Mouse (Mus musculus): ENCODE data around the gene Sarnp. TPM values are rescaled to one million over a fixed set of nuclear protein-coding genes. Genes with fewer than 3 reads are reported as not detected.

Sarnp gene
- polyA plus RNA-seq, 1 experiment from 2014 or later = 139 TPM

- Histone ChIP-seq H3K9me3 (ENCODE audit: control insufficient read depth, low read length) (no peaks in the 10 kb centered on the region), H3K4me2 (replicated peaks) (no peak overlapping the region), H3K9ac (no peak overlapping the region), H3K4me3 (replicated peaks; ENCODE audit: low read length) (no peak overlapping the region), H3K27me3 (ENCODE audit: control insufficient read depth, insufficient read depth, low read length) (no peaks in the 10 kb centered on the region), H3K4me1 (replicated peaks; ENCODE audit: control insufficient read depth, insufficient read depth, low read length) (no peaks in the 10 kb centered on the region), H3K27ac (no peak overlapping the region), H3K36me3 (replicated peaks; ENCODE audit: control insufficient read depth, insufficient read depth) (peaks cover 87% of the 10 kb centered on the region)
- ATAC-seq (ENCODE audit: low FRiP score) (no peak), DNase-seq (ENCODE audit: low spot score) (no peak)
Observed at GRCm38 (mm10) chr10:128839434-128839833, 22.3 kb downstream of the Sarnp start.

GRCm38 (mm10) chr10:128840612-128841011 is 23.5 kb downstream of the Sarnp start:
- ATAC-seq (ENCODE audit: low FRiP score) = no peak

GRCm38 (mm10) chr10:128843260-128843659 is 26.1 kb downstream of the Sarnp start:
- Histone ChIP-seq H3K9me3 (ENCODE audit: control insufficient read depth, low read length) (no peaks in the 10 kb centered on the region), H3K4me2 (replicated peaks) (no peak overlapping the region), H3K36me3 (replicated peaks; ENCODE audit: control insufficient read depth, insufficient read depth) (peaks cover 84% of the 10 kb centered on the region), H3K27ac (no peak overlapping the region), H3K4me1 (replicated peaks; ENCODE audit: control insufficient read depth, insufficient read depth, low read length) (no peaks in the 10 kb centered on the region), H3K27me3 (ENCODE audit: control insufficient read depth, insufficient read depth, low read length) (no peaks in the 10 kb centered on the region), H3K9ac (no peak overlapping the region), H3K4me3 (replicated peaks; ENCODE audit: low read length) (no peak overlapping the region)
- ATAC-seq (ENCODE audit: low FRiP score) (no peak), DNase-seq (ENCODE audit: low spot score) (no peak)
- WGBS = 97% methylated on average over 5 of the region's 5 CpGs

More at GRCm38 (mm10) chr10:128840612-128841011, 23.5 kb downstream of the Sarnp start:
- H3K4me2 ChIP-seq (replicated peaks) = no peak overlapping the region
- no peaks in the 10 kb centered on the region for H3K9me3 ChIP-seq (ENCODE audit: control insufficient read depth, low read length)
- H3K27me3 ChIP-seq (ENCODE audit: control insufficient read depth, insufficient read depth, low read length) = no peaks in the 10 kb centered on the region
- H3K9ac ChIP-seq = no peak overlapping the region
- H3K4me3 ChIP-seq (replicated peaks; ENCODE audit: low read length) = no peak overlapping the region
- H3K4me1 ChIP-seq (replicated peaks; ENCODE audit: control insufficient read depth, insufficient read depth, low read length) = no peaks in the 10 kb centered on the region
- no peak for DNase-seq (ENCODE audit: low spot score)
- H3K27ac ChIP-seq = no peak overlapping the region
- peaks cover 84% of the 10 kb centered on the region for H3K36me3 ChIP-seq (replicated peaks; ENCODE audit: control insufficient read depth, insufficient read depth)

- H3K9ac ChIP-seq = no peak overlapping the region
- no peak for ATAC-seq (ENCODE audit: low FRiP score)
- H3K36me3 ChIP-seq (replicated peaks; ENCODE audit: control insufficient read depth, insufficient read depth) = peaks cover 83% of the 10 kb centered on the region
- no peak overlapping the region for H3K4me2 ChIP-seq (replicated peaks)
- no peak overlapping the region for H3K27ac ChIP-seq
- H3K4me3 ChIP-seq (replicated peaks; ENCODE audit: low read length) = no peak overlapping the region
- H3K27me3 ChIP-seq (ENCODE audit: control insufficient read depth, insufficient read depth, low read length) = no peaks in the 10 kb centered on the region
- peak; percentile 69 for DNase-seq (ENCODE audit: low spot score)
- no peaks in the 10 kb centered on the region for H3K9me3 ChIP-seq (ENCODE audit: control insufficient read depth, low read length)
- H3K4me1 ChIP-seq (replicated peaks; ENCODE audit: control insufficient read depth, insufficient read depth, low read length) = no peaks in the 10 kb centered on the region
- WGBS = 73% methylated on average over 2 of the region's 2 CpGs
Observed at GRCm38 (mm10) chr10:128845516-128845915, 28.4 kb downstream of the Sarnp start.

GRCm38 (mm10) chr10:128846664-128847063 is 29.5 kb downstream of the Sarnp start:
- H3K27me3 ChIP-seq (ENCODE audit: control insufficient read depth, insufficient read depth, low read length) = no peaks in the 10 kb centered on the region
- WGBS = 96% methylated on average over 4 of the region's 4 CpGs
- no peak for DNase-seq (ENCODE audit: low spot score)

GRCm38 (mm10) chr10:128848426-128848825 is 31.3 kb downstream of the Sarnp start:
- no peak for ATAC-seq (ENCODE audit: low FRiP score)
- no peaks in the 10 kb centered on the region for H3K9me3 ChIP-seq (ENCODE audit: control insufficient read depth, low read length)
- DNase-seq (ENCODE audit: low spot score) = no peak
- H3K36me3 ChIP-seq (replicated peaks; ENCODE audit: control insufficient read depth, insufficient read depth) = peaks cover 74% of the 10 kb centered on the region
- H3K4me3 ChIP-seq (replicated peaks; ENCODE audit: low read length) = no peak overlapping the region
- H3K27me3 ChIP-seq (ENCODE audit: control insufficient read depth, insufficient read depth, low read length) = no peaks in the 10 kb centered on the region
- H3K27ac ChIP-seq = no peak overlapping the region
- WGBS = 84% methylated on average over 2 of the region's 2 CpGs
- no peak overlapping the region for H3K4me2 ChIP-seq (replicated peaks)
- no peak overlapping the region for H3K9ac ChIP-seq
- H3K4me1 ChIP-seq (replicated peaks; ENCODE audit: control insufficient read depth, insufficient read depth, low read length) = no peaks in the 10 kb centered on the region

More at GRCm38 (mm10) chr10:128846664-128847063, 29.5 kb downstream of the Sarnp start:
- Histone ChIP-seq H3K4me1 (replicated peaks; ENCODE audit: control insufficient read depth, insufficient read depth, low read length) (no peaks in the 10 kb centered on the region), H3K9me3 (ENCODE audit: control insufficient read depth, low read length) (no peaks in the 10 kb centered on the region), H3K36me3 (replicated peaks; ENCODE audit: control insufficient read depth, insufficient read depth) (peaks cover 80% of the 10 kb centered on the region), H3K4me3 (replicated peaks; ENCODE audit: low read length) (no peak overlapping the region), H3K27ac (no peak overlapping the region), H3K4me2 (replicated peaks) (no peak overlapping the region), H3K9ac (no peak overlapping the region)
- ATAC-seq (ENCODE audit: low FRiP score) = no peak

- no peak overlapping the region for H3K4me2 ChIP-seq (replicated peaks)
- no peak for ATAC-seq (ENCODE audit: low FRiP score)
- H3K4me3 ChIP-seq (replicated peaks; ENCODE audit: low read length) = no peak overlapping the region
- H3K4me1 ChIP-seq (replicated peaks; ENCODE audit: control insufficient read depth, insufficient read depth, low read length) = no peaks in the 10 kb centered on the region
- H3K27me3 ChIP-seq (ENCODE audit: control insufficient read depth, insufficient read depth, low read length) = no peaks in the 10 kb centered on the region
- H3K36me3 ChIP-seq (replicated peaks; ENCODE audit: control insufficient read depth, insufficient read depth) = peaks cover 69% of the 10 kb centered on the region
- H3K27ac ChIP-seq = no peak overlapping the region
- no peak overlapping the region for H3K9ac ChIP-seq
- no peaks in the 10 kb centered on the region for H3K9me3 ChIP-seq (ENCODE audit: control insufficient read depth, low read length)
- DNase-seq (ENCODE audit: low spot score) = no peak
- WGBS = 77% methylated on average over 3 of the region's 3 CpGs
Observed at GRCm38 (mm10) chr10:128850339-128850738, 33.2 kb downstream of the Sarnp start.

- ATAC-seq (ENCODE audit: low FRiP score) (no peak), DNase-seq (ENCODE audit: low spot score) (no peak)
- H3K4me2 ChIP-seq (replicated peaks) = no peak overlapping the region
- H3K9me3 ChIP-seq (ENCODE audit: control insufficient read depth, low read length) = no peaks in the 10 kb centered on the region
- no peaks in the 10 kb centered on the region for H3K4me1 ChIP-seq (replicated peaks; ENCODE audit: control insufficient read depth, insufficient read depth, low read length)
- H3K27me3 ChIP-seq (ENCODE audit: control insufficient read depth, insufficient read depth, low read length) = no peaks in the 10 kb centered on the region
- H3K27ac ChIP-seq = no peak overlapping the region
- H3K4me3 ChIP-seq (replicated peaks; ENCODE audit: low read length) = no peak overlapping the region
- H3K36me3 ChIP-seq (replicated peaks; ENCODE audit: control insufficient read depth, insufficient read depth) = peaks cover 50% of the 10 kb centered on the region
- H3K9ac ChIP-seq = no peak overlapping the region
Observed at GRCm38 (mm10) chr10:128861176-128861575, 44.0 kb downstream of the Sarnp start.

GRCm38 (mm10) chr10:128866042-128866441 is 48.9 kb downstream of the Sarnp start:
- Histone ChIP-seq H3K36me3 (replicated peaks; ENCODE audit: control insufficient read depth, insufficient read depth) (peaks cover 36% of the 10 kb centered on the region), H3K4me1 (replicated peaks; ENCODE audit: control insufficient read depth, insufficient read depth, low read length) (no peaks in the 10 kb centered on the region), H3K4me3 (replicated peaks; ENCODE audit: low read length) (no peak overlapping the region), H3K27ac (no peak overlapping the region), H3K27me3 (ENCODE audit: control insufficient read depth, insufficient read depth, low read length) (no peaks in the 10 kb centered on the region), H3K9ac (no peak overlapping the region), H3K4me2 (replicated peaks) (no peak overlapping the region), H3K9me3 (ENCODE audit: control insufficient read depth, low read length) (no peaks in the 10 kb centered on the region)
- no peak for ATAC-seq (ENCODE audit: low FRiP score)
- no peak for DNase-seq (ENCODE audit: low spot score)
- 89% methylated on average over 3 of the region's 3 CpGs for WGBS

- Histone ChIP-seq H3K4me2 (replicated peaks) (no peak overlapping the region), H3K4me1 (replicated peaks; ENCODE audit: control insufficient read depth, insufficient read depth, low read length) (no peaks in the 10 kb centered on the region), H3K36me3 (replicated peaks; ENCODE audit: control insufficient read depth, insufficient read depth) (peaks cover 38% of the 10 kb centered on the region), H3K4me3 (replicated peaks; ENCODE audit: low read length) (no peak overlapping the region), H3K9ac (no peak overlapping the region), H3K27me3 (ENCODE audit: control insufficient read depth, insufficient read depth, low read length) (no peaks in the 10 kb centered on the region), H3K9me3 (ENCODE audit: control insufficient read depth, low read length) (no peaks in the 10 kb centered on the region), H3K27ac (no peak overlapping the region)
- ATAC-seq (ENCODE audit: low FRiP score) (no peak), DNase-seq (ENCODE audit: low spot score) (no peak)
- WGBS = 100% methylated on average over 1 of the region's 1 CpGs
Observed at GRCm38 (mm10) chr10:128866518-128866917, 49.4 kb downstream of the Sarnp start.

Measured in hindbrain, embryonic 14.5 days (tissue).